Mouse (Mus musculus): Measurements from ENCODE around the gene Cinp. TPM values are rescaled to one million over a fixed set of nuclear protein-coding genes. Genes with fewer than 3 reads are reported as not detected.
"Not testable (repeated sequence)": the region's sequence is repeated elsewhere in the genome, so short reads cannot be mapped to it uniquely, and the experiment has no call there.

Gene Cinp
- total RNA-seq, 2 experiments from 2014 or later: 21.8 to 24.8 TPM

- intact Hi-C loops (cut with DNase I): loop anchor here (2.0 kb wide), 1 partner anchor 104 kb away; no protein-coding TSS in a partner anchor
- peak overlapping the region; percentile 91 for H3K27ac ChIP-seq
These were observed 339 bp downstream of the Cinp start for GRCm38 (mm10) chr12:110888606-110889005.

GRCm38 (mm10) chr12:110888106-110888505 lies 839 bp downstream of the Cinp start:
- no peak for DNase-seq
- no peak for TF ChIP-seq CTCF (IDR thresholded peaks at IDR 0.05)
- peak overlapping the region; percentile 91 for H3K27ac ChIP-seq
- peak overlapping the region; percentile 90 for H3K4me3 ChIP-seq
- intact Hi-C loops (cut with DNase I): loop anchor here (2.0 kb wide), 1 partner anchor 105 kb away; no protein-coding TSS in a partner anchor

More at GRCm38 (mm10) chr12:110888606-110889005, 339 bp downstream of the Cinp start:
- H3K4me3 ChIP-seq: peak overlapping the region; percentile 90
- DNase-seq: no peak
- no peak for TF ChIP-seq CTCF (IDR thresholded peaks at IDR 0.05)

GRCm38 (mm10) chr12:110885251-110885650 lies 3.7 kb downstream of the Cinp start:
- Histone ChIP-seq H3K27ac (no peak overlapping the region), H3K4me3 (no peak overlapping the region)
- intact Hi-C loops (cut with DNase I): no loop called here
- DNase-seq: no peak
- TF ChIP-seq CTCF (IDR thresholded peaks at IDR 0.05): no peak

- no peak overlapping the region for H3K4me3 ChIP-seq
- peak; percentile 35; the same call in 1 of the 2 replicates for TF ChIP-seq CTCF (IDR thresholded peaks at IDR 0.05)
- no peak for DNase-seq
- no peak overlapping the region for H3K27ac ChIP-seq
- intact Hi-C loops (cut with DNase I): no loop called here
These were observed 6.7 kb downstream of the Cinp start for GRCm38 (mm10) chr12:110882291-110882690.

- H3K27ac ChIP-seq: no peak overlapping the region
- intact Hi-C loops (cut with DNase I): no loop called here
- no peak for DNase-seq
- no peak for TF ChIP-seq CTCF (IDR thresholded peaks at IDR 0.05)
- no peak overlapping the region for H3K4me3 ChIP-seq
These were observed 13.6 kb downstream of the Cinp start for GRCm38 (mm10) chr12:110875351-110875750.

GRCm38 (mm10) chr12:110871247-110871646 lies 17.7 kb downstream of the Cinp start:
- no peak for DNase-seq
- no peak overlapping the region for H3K27ac ChIP-seq
- TF ChIP-seq CTCF (IDR thresholded peaks at IDR 0.05): no peak
- no peak overlapping the region for H3K4me3 ChIP-seq
- intact Hi-C loops (cut with DNase I): no loop called here

GRCm38 (mm10) chr12:110870107-110870506 lies 18.8 kb downstream of the Cinp start:
- TF ChIP-seq CTCF (IDR thresholded peaks at IDR 0.05): no peak
- no peak for DNase-seq
- intact Hi-C loops (cut with DNase I): no loop called here
- no peak overlapping the region for H3K4me3 ChIP-seq
- H3K27ac ChIP-seq: no peak overlapping the region

- TF ChIP-seq CTCF (IDR thresholded peaks at IDR 0.05): no peak
- H3K4me3 ChIP-seq: no peak overlapping the region
- DNase-seq: peak; percentile 40
- intact Hi-C loops (cut with DNase I): no loop called here
- H3K27ac ChIP-seq: no peak overlapping the region
These were observed 23.0 kb downstream of the Cinp start for GRCm38 (mm10) chr12:110865989-110866388.

- no peak overlapping the region for H3K4me3 ChIP-seq
- H3K27ac ChIP-seq: no peak overlapping the region
- no peak for TF ChIP-seq CTCF (IDR thresholded peaks at IDR 0.05)
- intact Hi-C loops (cut with DNase I): no loop called here
- DNase-seq: no peak
These were observed 23.4 kb downstream of the Cinp start for GRCm38 (mm10) chr12:110865571-110865970.

- intact Hi-C loops (cut with DNase I): no loop called here
These were observed 24.9 kb downstream of the Cinp start for GRCm38 (mm10) chr12:110864008-110864407.

GRCm38 (mm10) chr12:110861256-110861655 lies 27.7 kb downstream of the Cinp start:
- Histone ChIP-seq H3K27ac (no peak overlapping the region), H3K4me3 (no peak overlapping the region)
- no peak for TF ChIP-seq CTCF (IDR thresholded peaks at IDR 0.05)
- DNase-seq: no peak
- intact Hi-C loops (cut with DNase I): no loop called here

More at GRCm38 (mm10) chr12:110864008-110864407, 24.9 kb downstream of the Cinp start:
- DNase-seq: no peak
- Histone ChIP-seq H3K4me3 (no peak overlapping the region), H3K27ac (no peak overlapping the region)
- no peak for TF ChIP-seq CTCF (IDR thresholded peaks at IDR 0.05)

- DNase-seq: no peak
- intact Hi-C loops (cut with DNase I): no loop called here
- Histone ChIP-seq H3K27ac (no peak overlapping the region), H3K4me3 (no peak overlapping the region)
- no peak for TF ChIP-seq CTCF (IDR thresholded peaks at IDR 0.05)
These were observed 28.7 kb downstream of the Cinp start for GRCm38 (mm10) chr12:110860293-110860692.

- H3K4me3 ChIP-seq: peak overlapping the region; percentile 49
- DNase-seq; intact Hi-C loops (cut with DNase I): not testable (repeated sequence)
- H3K27ac ChIP-seq: peak overlapping the region; percentile 53; the same call in 1 of the 2 replicates
These were observed 30.3 kb downstream of the Cinp start for GRCm38 (mm10) chr12:110858681-110859080.

GRCm38 (mm10) chr12:110857196-110857595 lies 31.7 kb downstream of the Cinp start:
- no peak overlapping the region for H3K4me3 ChIP-seq
- no peak overlapping the region for H3K27ac ChIP-seq
- intact Hi-C loops (cut with DNase I): no loop called here
- no peak for TF ChIP-seq CTCF (IDR thresholded peaks at IDR 0.05)
- DNase-seq: no peak
